ENCODE assay signal across 15 mouse cellular contexts in genomic region chr4:133938077-133938476, GRCm38 (mm10).
"Had no signal": no experiment of that assay in that cellular context is flagged by ENCODE, and none has a peak within 500 bp of the region (broad histone marks: within the 10 kb centered on the region; RNA-seq: fewer than 3 reads in every experiment).

No protein-coding gene starts in this region.

- H3K36me3 ChIP-seq: liver, embryonic 13.5 days; midbrain, embryonic 13.5 days had no signal

- H3K27ac ChIP-seq: left cerebral cortex, adult 2 months; liver, embryonic 13.5 days; macrophage; midbrain, embryonic 13.5 days; stomach, postnatal 0 days had no signal

- H3K4me2 ChIP-seq: liver, embryonic 13.5 days; midbrain, embryonic 13.5 days had no signal

- DNase-seq: kidney, postnatal 10 days; kidney, postnatal 36 days; layer of hippocampus, postnatal 36 days; liver, embryonic 13.5 days; lung, adult 2 months; right cerebral cortex, postnatal 14 days; right cerebral cortex, postnatal 4 days; thymus, adult 2 months; thymus, postnatal 14 days; thymus, postnatal 4 days had no signal

- H3K4me1 ChIP-seq: midbrain, embryonic 13.5 days had no signal

- H3K9ac ChIP-seq: liver, embryonic 13.5 days; midbrain, embryonic 13.5 days had no signal

- ATAC-seq: midbrain, embryonic 13.5 days; midbrain, embryonic 16.5 days had no signal

- H3K27me3 ChIP-seq: liver, embryonic 13.5 days; midbrain, embryonic 13.5 days had no signal

- H3K4me3 ChIP-seq: left cerebral cortex, adult 2 months; liver, embryonic 13.5 days; midbrain, embryonic 13.5 days had no signal

- H3K9me3 ChIP-seq: liver, embryonic 13.5 days; midbrain, embryonic 13.5 days had no signal
